Mouse (Mus musculus): Measurements from ENCODE around the gene Gm1043. TPM values are rescaled to one million over a fixed set of nuclear protein-coding genes. Genes with fewer than 3 reads are reported as not detected.

Gm1043 gene
- polyA plus RNA-seq, 1 experiment from 2014 or later: not detected

- Histone ChIP-seq H3K27ac (peak overlapping the region; percentile 93), H3K4me1 (peaks cover 77% of the 10 kb centered on the region), H3K9me3 (no peaks in the 10 kb centered on the region), H3K36me3 (replicated peaks) (no peaks in the 10 kb centered on the region), H3K27me3 (ENCODE audit: poor library complexity, severe bottlenecking) (peaks cover 65% of the 10 kb centered on the region), H3K4me3 (peak overlapping the region; percentile 83)
- WGBS: under 1% methylated on average over 39 of the region's 42 CpGs
- DNase-seq (ENCODE audit: extremely low spot score, low spot score): peak; percentile 79
Measured at GRCm38 (mm10) chr5:37245651-37246050, 160.5 kb downstream of the Gm1043 start.

DNA sequence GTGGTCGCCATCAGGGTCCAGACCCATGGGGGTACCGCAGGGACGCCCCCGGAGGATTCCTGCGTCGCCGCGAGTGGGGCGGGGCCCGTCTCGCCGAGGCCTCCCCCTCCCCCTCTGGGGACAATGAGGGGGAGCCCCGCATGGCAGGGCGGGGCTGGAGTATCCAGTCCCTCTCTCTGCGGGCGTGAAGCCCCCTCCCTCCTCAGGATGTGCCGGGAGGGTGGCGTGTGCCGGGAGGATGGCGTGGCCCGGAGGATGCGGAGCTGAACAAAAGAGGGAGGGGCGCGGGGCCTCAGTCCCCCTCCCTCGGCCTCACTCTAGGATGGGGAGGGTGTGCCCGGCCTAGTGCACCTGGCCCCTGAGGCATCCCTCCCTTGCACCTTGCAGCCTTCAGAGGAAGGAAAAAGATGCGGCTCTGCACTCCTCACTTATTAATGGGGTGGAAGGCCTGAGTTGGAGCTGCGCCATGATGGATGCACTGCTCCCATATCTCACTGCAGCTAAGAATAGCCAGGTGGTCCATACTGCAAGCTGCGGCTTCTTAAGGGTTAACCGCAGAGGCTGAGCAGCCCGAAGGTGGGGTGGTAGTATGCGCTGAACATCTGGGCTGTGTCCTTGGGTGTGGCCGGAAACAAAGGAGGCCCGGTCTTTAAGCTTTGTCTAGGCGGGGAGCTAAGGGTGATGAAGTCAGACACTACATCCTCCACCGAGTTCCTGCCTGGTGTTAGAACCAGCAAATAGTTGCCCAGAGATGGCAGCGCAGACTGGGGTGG, 161.2 kb downstream of the Gm1043 start:
- H3K27me3 ChIP-seq (ENCODE audit: poor library complexity, severe bottlenecking): peaks cover 58% of the 10 kb centered on the region
- H3K4me1 ChIP-seq: peaks cover 75% of the 10 kb centered on the region
- no peaks in the 10 kb centered on the region for H3K36me3 ChIP-seq (replicated peaks)
- peak overlapping the region; percentile 83 for H3K4me3 ChIP-seq
- DNase-seq (ENCODE audit: extremely low spot score, low spot score): peak; percentile 19
- peak overlapping the region; percentile 93 for H3K27ac ChIP-seq
- WGBS: under 1% methylated on average over 31 of the region's 37 CpGs
- no peaks in the 10 kb centered on the region for H3K9me3 ChIP-seq

DNA sequence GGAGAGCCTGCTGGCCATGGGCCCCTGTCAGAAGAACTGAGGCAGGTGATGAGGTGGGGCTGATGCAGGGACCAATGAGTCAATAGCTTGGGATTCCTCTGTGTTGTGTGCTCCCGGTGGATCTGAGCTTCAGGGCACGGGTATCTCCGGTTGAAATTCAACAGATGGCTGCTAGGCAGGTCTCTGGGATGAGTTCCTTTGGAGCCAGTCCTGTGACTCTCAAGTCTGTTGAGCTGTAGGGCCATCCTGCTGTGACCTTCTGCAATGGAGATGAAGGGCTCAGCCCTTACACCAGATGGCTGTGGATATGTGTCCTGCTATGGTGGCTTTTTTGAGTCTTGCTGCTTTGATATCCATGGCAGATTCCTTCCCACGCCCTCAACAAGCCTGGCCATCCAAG, 162.3 kb downstream of the Gm1043 start:
- Histone ChIP-seq H3K27ac (peak overlapping the region; percentile 93; the same call in 1 of the 2 replicates), H3K4me1 (peaks cover 64% of the 10 kb centered on the region), H3K36me3 (replicated peaks) (peaks cover 4% of the 10 kb centered on the region; the same call in 1 of the 2 replicates), H3K9me3 (no peaks in the 10 kb centered on the region), H3K27me3 (ENCODE audit: poor library complexity, severe bottlenecking) (peaks cover 47% of the 10 kb centered on the region), H3K4me3 (peak overlapping the region; percentile 83)
- 64% methylated on average over 4 of the region's 4 CpGs for WGBS
- peak; percentile 14 for DNase-seq (ENCODE audit: extremely low spot score, low spot score)

- H3K27ac ChIP-seq: no peak overlapping the region
- no peak overlapping the region for H3K4me3 ChIP-seq
- H3K27me3 ChIP-seq (ENCODE audit: poor library complexity, severe bottlenecking): peaks cover 33% of the 10 kb centered on the region
- WGBS: 79% methylated on average over 3 of the region's 3 CpGs
- no peaks in the 10 kb centered on the region for H3K9me3 ChIP-seq
- DNase-seq (ENCODE audit: extremely low spot score, low spot score): no peak
- H3K4me1 ChIP-seq: peaks cover 50% of the 10 kb centered on the region
- H3K36me3 ChIP-seq (replicated peaks): peaks cover 16% of the 10 kb centered on the region
Measured at GRCm38 (mm10) chr5:37248870-37249269, 163.7 kb downstream of the Gm1043 start.

DNA sequence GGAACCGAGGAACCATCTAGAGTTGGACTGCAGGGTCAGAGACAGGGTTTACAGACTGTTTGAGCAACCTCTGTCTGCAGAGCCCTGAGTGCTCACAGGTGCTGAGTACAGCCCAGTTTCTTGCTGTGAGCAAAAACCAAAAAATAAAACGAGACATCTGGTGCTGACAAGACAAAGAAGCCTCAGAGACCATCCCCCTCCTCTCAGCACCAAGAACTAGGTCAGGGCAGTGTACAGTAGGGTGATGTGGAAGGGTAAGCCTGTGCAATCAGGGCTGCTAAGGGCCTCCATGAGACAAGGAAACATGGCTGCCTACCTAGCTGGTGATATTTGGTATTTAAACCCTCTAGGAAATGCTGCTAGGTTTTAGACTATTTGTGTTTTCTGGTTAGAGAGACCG, 166.4 kb downstream of the Gm1043 start:
- peaks cover 22% of the 10 kb centered on the region for H3K36me3 ChIP-seq (replicated peaks)
- no peak for DNase-seq (ENCODE audit: extremely low spot score, low spot score)
- no peak overlapping the region for H3K27ac ChIP-seq
- H3K4me1 ChIP-seq: peaks cover 25% of the 10 kb centered on the region
- peaks cover 6% of the 10 kb centered on the region for H3K27me3 ChIP-seq (ENCODE audit: poor library complexity, severe bottlenecking)
- WGBS: 86% methylated on average over 3 of the region's 3 CpGs
- no peak overlapping the region for H3K4me3 ChIP-seq
- no peaks in the 10 kb centered on the region for H3K9me3 ChIP-seq

DNA sequence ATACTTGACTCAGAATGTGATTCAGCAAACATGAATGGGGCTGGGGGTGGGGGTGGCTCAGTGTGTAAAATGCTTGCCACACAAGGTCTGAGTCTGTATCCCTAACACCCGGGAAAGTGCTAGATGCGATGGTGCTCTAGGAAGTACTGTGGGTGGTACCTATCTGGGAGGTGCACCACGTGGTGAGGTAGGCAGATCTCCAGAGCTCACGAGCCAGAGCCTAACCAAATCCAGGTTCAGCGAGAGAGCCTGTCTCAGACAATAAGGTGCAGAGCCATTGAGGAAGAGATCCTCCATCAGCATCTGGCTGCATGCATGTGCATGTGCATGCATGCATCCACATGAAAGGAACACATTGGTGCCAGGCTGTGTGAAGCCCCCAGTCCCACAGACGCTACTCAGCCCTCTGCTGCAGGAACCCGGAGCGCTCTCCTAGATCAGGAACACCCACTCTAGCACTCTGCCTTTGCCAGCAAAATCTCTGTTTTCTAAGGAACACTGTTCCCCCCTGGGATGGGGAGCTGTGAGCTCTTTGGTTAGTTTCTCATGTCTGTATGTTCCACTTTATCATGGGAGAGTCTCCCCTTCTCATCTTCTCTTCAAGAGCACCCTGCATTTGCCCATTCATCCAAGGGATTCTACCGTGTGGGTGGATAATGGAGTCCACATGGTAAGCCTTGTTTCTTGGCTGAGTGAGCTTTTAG, 167.1 kb downstream of the Gm1043 start:
- Histone ChIP-seq H3K36me3 (replicated peaks) (peaks cover 22% of the 10 kb centered on the region), H3K9me3 (no peaks in the 10 kb centered on the region), H3K27ac (no peak overlapping the region), H3K27me3 (ENCODE audit: poor library complexity, severe bottlenecking) (no peaks in the 10 kb centered on the region), H3K4me3 (no peak overlapping the region), H3K4me1 (peaks cover 18% of the 10 kb centered on the region)
- DNase-seq (ENCODE audit: extremely low spot score, low spot score): no peak
- WGBS: 88% methylated on average over 9 of the region's 9 CpGs

- Histone ChIP-seq H3K27me3 (ENCODE audit: poor library complexity, severe bottlenecking) (no peaks in the 10 kb centered on the region), H3K9me3 (no peaks in the 10 kb centered on the region), H3K27ac (no peak overlapping the region), H3K4me3 (no peak overlapping the region), H3K36me3 (replicated peaks) (peaks cover 22% of the 10 kb centered on the region), H3K4me1 (no peaks in the 10 kb centered on the region)
- no peak for DNase-seq (ENCODE audit: extremely low spot score, low spot score)
- 85% methylated on average over 4 of the region's 4 CpGs for WGBS
Measured at GRCm38 (mm10) chr5:37254523-37254922, 169.4 kb downstream of the Gm1043 start.

DNA sequence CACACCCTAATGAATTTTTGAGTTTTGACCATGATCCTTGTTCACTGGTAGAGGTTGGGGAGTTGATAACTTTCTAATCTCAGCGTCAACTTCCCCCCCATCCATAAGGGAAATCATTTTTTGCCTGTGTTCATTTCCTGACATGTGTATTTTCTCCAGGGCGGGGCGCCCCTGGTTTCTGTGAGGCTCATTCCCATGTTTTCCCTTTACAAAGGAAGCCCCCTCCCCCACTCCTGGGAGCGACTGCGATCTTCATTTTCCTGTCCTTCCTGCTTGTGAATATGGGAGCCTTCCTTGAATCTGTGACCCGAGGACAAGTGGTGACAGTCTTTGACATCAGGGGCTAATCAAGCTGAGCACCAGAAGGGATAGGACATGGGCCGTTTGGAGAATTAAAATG, 171.7 kb downstream of the Gm1043 start:
- H3K27ac ChIP-seq: no peak overlapping the region
- peaks cover 22% of the 10 kb centered on the region for H3K36me3 ChIP-seq (replicated peaks)
- no peaks in the 10 kb centered on the region for H3K9me3 ChIP-seq
- no peaks in the 10 kb centered on the region for H3K27me3 ChIP-seq (ENCODE audit: poor library complexity, severe bottlenecking)
- WGBS: 77% methylated on average over 7 of the region's 7 CpGs
- DNase-seq (ENCODE audit: extremely low spot score, low spot score): no peak
- H3K4me1 ChIP-seq: no peaks in the 10 kb centered on the region
- no peak overlapping the region for H3K4me3 ChIP-seq

- H3K27me3 ChIP-seq (ENCODE audit: poor library complexity, severe bottlenecking): no peaks in the 10 kb centered on the region
- DNase-seq (ENCODE audit: extremely low spot score, low spot score): no peak
- H3K27ac ChIP-seq: no peak overlapping the region
- peaks cover 20% of the 10 kb centered on the region for H3K36me3 ChIP-seq (replicated peaks)
- H3K4me1 ChIP-seq: no peaks in the 10 kb centered on the region
- H3K9me3 ChIP-seq: no peaks in the 10 kb centered on the region
- WGBS: 62% methylated on average over 5 of the region's 5 CpGs
- H3K4me3 ChIP-seq: no peak overlapping the region
Measured at GRCm38 (mm10) chr5:37257243-37257642, 172.1 kb downstream of the Gm1043 start.

DNA sequence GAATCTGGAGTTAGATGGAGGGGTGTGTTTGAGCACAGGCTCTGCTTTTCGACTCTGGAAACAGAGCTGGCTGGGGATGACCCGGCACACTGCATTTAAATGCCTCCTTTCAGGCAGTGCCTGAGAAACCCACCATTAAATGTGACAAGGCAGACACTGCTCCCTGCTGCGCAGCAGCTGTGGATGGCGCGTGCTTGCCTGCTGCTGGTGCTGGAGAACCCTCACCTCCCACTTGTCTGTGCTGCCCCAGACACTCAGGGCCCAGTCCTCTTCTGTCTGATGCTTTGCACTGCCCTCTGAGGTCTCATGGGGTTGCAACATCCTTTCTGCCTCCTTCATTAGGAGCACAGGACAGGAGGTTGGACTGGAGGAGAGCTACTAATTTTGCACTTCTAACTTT, 176.6 kb downstream of the Gm1043 start:
- no peaks in the 10 kb centered on the region for H3K27me3 ChIP-seq (ENCODE audit: poor library complexity, severe bottlenecking)
- H3K4me3 ChIP-seq: no peak overlapping the region
- no peaks in the 10 kb centered on the region for H3K4me1 ChIP-seq
- H3K36me3 ChIP-seq (replicated peaks): peaks cover 17% of the 10 kb centered on the region
- H3K9me3 ChIP-seq: no peaks in the 10 kb centered on the region
- DNase-seq (ENCODE audit: extremely low spot score, low spot score): no peak
- no peak overlapping the region for H3K27ac ChIP-seq
- WGBS: 83% methylated on average over 5 of the region's 5 CpGs

GRCm38 (mm10) chr5:37263816-37264215, 178.6 kb downstream of the Gm1043 start:
- peaks cover 31% of the 10 kb centered on the region for H3K36me3 ChIP-seq (replicated peaks)
- no peaks in the 10 kb centered on the region for H3K4me1 ChIP-seq
- no peaks in the 10 kb centered on the region for H3K9me3 ChIP-seq
- no peaks in the 10 kb centered on the region for H3K27me3 ChIP-seq (ENCODE audit: poor library complexity, severe bottlenecking)
- DNase-seq (ENCODE audit: extremely low spot score, low spot score): no peak
- WGBS: 88% methylated on average over 6 of the region's 6 CpGs
- no peak overlapping the region for H3K27ac ChIP-seq
- H3K4me3 ChIP-seq: no peak overlapping the region
